Mouse (Mus musculus) gastrocnemius, postnatal 4 days (tissue): ENCODE measurements around the gene Casp3. TPM values are rescaled to one million over a fixed set of nuclear protein-coding genes. Genes with fewer than 3 reads are reported as not detected.
A peak's percentile ranks its signal among the peaks of the same experiment; 100 is the strongest.

Experiments used
- DNase-seq, 2 experiments: peaks; one replicate each; pipeline ENCODE4 v3.0.0; 2021 to 2022; ENCODE audit warnings: low spot score in 2 of 2, mixed read lengths in 2 of 2
- total RNA-seq, 2 experiments: library from RNA; stranded (reverse); gene quantifications; 2 replicates each; pipeline ENCODE4 v1.2.3; 2021

Gene Casp3
- total RNA-seq, 2 experiments from 2014 or later: 29.9 to 31.7 TPM

DNA sequence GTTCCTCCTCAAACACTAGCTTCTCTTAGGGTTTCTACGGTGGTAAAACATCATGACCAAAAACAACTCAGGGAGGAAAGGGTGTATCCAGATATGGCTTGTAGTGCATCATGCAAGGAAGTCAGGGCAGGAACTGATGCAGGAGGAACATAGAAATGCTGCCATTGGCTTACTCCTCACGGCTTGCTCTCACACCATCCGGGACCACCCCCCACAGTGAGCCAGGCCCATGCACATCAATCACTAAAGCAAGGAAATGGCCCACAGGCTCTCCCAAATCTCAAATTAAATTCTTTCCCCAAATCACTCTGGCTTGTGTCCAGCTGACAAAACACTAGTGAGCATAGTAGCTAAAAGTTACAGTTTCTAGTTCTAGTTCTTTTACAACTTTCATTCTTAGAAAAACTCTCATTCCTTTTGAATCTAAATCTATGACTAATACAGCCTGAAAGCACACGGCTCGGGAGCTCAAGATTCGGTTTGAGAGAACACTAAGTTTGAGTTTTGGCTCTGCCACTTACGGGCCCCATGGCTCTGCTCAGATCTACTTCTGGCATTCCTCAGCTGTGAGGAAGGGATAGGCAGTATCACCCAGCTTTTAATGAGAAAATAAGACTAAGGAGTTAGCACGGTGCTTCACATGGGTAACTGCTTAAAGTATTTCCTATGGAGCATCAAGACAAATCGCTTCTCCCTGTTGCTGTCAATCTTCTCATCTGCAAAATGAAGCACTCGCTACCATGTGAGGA lies 16.0 kb upstream of the Casp3 start:
- DNase-seq: no peak

- DNase-seq: no peak
Measured at GRCm38 (mm10) chr8:46603587-46603986, 13.5 kb upstream of the Casp3 start.

- no peak for DNase-seq
Measured at GRCm38 (mm10) chr8:46606930-46607329, 10.2 kb upstream of the Casp3 start.

DNA sequence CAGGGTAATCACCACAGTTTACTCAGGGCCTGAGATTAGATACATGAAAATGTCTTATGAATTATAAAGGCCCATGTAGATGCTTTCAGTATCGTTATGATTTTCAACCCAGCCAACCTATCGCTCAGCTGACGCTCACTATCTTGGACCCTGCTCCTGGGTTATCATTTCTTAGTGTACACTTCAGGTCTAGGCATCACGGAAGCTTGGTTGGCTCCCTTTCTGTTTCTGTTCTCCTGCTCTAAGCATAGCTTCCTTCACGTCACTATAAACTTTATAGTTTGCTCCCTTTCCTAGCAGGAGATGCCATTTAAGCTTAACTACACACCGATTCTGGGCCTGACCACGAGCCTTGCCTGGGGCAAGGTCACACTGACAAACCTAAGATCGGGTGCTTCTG lies 5.5 kb upstream of the Casp3 start:
- DNase-seq: no peak

GRCm38 (mm10) chr8:46612913-46613312 lies 4.2 kb upstream of the Casp3 start:
- peak in 1 of 2 experiments; percentile 45 for DNase-seq

GRCm38 (mm10) chr8:46613377-46613776 lies 3.7 kb upstream of the Casp3 start:
- DNase-seq: peak in 1 of 2 experiments; percentile 33

- DNase-seq: no peak
Measured at GRCm38 (mm10) chr8:46615936-46616335, 1.2 kb upstream of the Casp3 start.

GRCm38 (mm10) chr8:46617690-46618620 lies 864 bp downstream of the Casp3 start:
- peak in 1 of 2 experiments; percentile 29 for DNase-seq

GRCm38 (mm10) chr8:46618639-46619320 lies 1.7 kb downstream of the Casp3 start:
- DNase-seq: no peak

- DNase-seq: no peak
Measured at GRCm38 (mm10) chr8:46622446-46623270, 5.6 kb downstream of the Casp3 start.

DNA sequence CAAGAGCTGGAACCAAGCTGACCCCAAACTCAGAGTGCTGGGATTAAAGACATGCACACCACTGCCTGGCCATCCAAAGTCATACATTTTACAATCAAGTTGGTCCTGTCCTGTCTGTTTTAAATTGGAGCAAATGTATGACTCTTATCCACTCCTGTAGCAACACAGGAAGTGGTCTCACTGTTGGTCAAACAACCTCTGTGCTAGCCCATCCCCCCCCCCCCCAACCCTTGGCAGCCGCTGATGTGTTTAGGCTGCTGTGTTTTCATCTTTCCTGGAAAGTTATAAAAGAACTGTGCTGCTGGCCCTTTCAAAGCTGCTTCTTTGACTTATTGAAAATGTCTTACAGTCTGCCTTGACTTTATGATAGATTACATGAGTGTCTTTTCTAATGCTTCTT lies 8.1 kb downstream of the Casp3 start:
- no peak for DNase-seq

- no peak for DNase-seq
Measured at GRCm38 (mm10) chr8:46626642-46627041, 9.6 kb downstream of the Casp3 start.

DNA sequence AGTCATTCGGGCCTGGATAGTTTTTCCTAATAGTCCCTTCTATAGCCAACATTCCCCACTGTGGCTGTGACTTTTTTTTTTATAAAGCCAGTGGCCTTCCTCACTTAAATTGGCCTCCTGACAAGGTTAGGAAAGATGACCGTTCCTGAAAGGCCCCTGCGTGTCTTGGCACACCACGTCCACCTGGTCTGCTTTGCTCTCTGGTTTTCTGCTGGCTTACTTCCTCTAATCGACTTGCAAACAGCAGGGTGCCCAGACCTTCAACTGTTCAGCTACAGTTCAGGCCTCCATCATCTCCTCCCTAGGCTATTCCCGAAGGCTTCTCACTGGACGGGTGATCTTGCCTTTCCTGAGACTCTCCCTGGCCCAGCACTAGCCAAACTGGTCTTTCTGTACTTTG lies 10.8 kb downstream of the Casp3 start:
- DNase-seq: no peak

DNA sequence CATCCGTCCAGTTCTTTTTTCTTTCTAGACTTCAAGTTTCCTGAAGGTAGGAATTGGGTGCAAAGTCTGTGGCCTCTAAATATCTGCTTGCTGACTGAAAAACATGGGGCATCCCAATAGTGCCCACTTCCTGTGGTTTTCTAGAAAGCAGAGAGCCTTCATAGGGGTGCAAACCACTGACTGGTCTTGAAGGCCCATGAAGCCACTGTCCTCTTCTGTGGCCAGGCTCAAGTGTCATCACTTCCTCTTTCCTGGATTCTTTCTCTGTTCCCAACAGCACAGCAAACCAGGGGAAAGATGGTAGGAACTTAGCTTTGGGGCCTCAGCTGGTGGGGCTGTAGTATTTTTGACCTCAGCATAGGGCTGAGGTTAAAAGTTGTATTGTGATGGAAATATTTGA lies 11.6 kb downstream of the Casp3 start:
- no peak for DNase-seq

DNA sequence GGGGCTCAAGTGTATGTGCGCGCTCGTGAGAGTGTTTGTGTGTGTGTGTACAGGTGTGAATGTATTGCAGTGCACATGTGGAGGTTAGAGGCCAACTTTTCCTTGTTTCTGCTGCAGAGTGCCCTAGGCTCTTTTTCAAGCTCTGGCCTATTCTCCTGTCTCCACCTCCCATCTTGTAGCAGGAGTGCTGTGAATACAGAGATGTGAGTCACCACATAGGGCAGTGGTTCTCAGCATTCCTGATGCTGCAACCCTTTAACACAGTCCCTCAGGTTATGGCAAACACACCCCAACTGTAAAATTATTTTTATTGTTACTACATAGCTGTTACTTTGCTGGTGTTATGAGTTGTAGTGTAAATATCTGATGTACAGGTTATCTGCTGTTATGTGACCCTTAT lies 13.3 kb downstream of the Casp3 start:
- DNase-seq: no peak

DNA sequence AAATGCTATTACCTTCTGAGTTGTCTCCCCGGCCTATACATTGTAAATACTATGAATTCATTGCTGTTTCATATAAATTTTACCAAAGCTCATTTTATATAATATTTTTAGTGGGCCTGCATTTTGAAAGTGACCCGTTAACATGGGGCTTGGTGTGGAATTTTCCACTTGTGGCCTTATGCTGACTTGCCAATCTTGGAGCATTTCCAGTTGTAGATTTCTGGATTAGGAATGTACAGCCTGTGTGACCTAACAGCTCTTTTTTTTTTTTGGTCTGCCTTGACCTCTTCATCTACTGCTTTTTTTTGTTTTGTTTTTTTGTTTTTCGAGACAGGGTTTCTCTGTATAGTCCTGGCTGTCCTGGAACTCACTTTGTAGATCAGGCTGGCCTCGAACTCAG lies 13.8 kb downstream of the Casp3 start:
- DNase-seq: no peak

- peak in 1 of 2 experiments; percentile 33 for DNase-seq
Measured at GRCm38 (mm10) chr8:46639010-46639571, 22.0 kb downstream of the Casp3 start.

DNA sequence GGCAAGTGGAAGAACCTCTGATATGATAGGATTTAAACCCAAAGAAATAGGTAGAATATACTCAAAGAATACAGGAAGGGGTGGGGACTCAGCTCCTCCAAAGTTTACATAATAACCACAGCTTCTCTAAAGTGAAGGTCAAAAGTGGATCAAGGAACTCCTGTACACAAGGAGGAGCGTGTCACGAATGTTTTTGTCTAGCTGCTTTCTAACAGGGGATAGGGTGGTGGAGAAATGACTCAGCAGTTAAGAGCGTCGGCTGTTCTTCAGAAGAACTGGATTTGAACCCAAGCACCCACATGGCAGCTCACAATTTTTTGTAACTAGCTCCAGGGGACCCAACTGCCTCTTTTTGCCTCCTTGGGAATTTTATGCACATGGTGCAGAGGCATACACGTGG lies 22.8 kb downstream of the Casp3 start:
- DNase-seq: no peak

DNA sequence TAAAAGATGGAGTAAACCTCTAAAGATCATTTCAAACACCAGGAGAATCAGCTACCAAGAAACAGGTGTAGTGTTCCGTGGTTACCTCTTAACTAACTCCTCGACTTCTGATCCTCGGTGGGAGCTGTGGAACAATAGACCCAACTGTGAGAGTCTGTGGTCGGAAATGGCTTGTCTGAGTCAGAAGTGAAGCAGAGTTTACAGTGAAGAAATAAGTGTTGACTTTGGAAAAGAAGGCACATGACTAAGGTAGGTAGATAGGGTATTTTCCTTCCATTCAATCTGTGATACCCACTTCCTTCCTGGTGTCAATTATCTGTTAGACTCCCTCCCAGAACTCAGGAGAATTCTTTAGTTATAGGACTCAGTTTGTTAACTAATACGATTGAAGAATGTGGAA lies 24.2 kb downstream of the Casp3 start:
- DNase-seq: no peak

DNA sequence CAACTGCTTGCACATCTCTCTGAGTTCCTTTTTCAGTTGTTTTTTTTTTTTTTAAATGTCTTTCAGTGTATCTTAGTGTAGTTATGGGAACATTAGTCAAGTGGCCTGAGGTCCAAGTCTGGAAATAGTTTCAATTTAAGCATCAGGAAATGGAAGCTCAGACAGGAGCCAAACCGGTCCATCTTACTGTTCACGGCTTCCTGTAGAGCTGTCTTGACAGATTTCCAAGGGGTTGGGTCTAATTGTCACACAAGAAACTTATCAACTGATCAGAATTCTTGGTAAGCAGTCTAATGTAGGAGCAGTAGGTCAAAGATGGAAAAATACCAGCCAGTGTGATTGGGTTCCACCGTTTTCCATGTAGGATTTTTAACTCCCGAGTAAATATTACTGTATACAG lies 31.3 kb downstream of the Casp3 start:
- DNase-seq: no peak
